9 mouse cellular contexts compared by ENCODE assay signal in genomic region chr7:45919761-45920160, GRCm38 (mm10). TPM values are rescaled to one million over a fixed set of nuclear protein-coding genes. Genes with fewer than 3 reads are reported as not detected.
A peak's percentile ranks its signal among the peaks of the same experiment; 100 is the strongest.
DNase-seq lines count a peak whose midpoint lies in the region; ATAC-seq and TF ChIP-seq lines count a peak whose summit lies in the region.
"Had no signal": no experiment of that assay in that cellular context is flagged by ENCODE, and none has a peak within 500 bp of the region (broad histone marks: within the 10 kb centered on the region; RNA-seq: fewer than 3 reads in every experiment).

No protein-coding gene starts in this region.

- H3K27ac ChIP-seq in heart, embryonic 14.5 days (replicated peaks in 1 of 2; ENCODE audit: control insufficient read depth in 1 of 2, insufficient read depth in 1 of 2, low read depth in 2 of 2, low read length in 2 of 2) = no peak overlapping the region
- no peak overlapping the region for H3K27ac ChIP-seq in embryonic facial prominence, embryonic 12.5 days
- no peak overlapping the region; the same call in 1 of the 2 replicates for H3K27ac ChIP-seq in limb, embryonic 14.5 days (replicated peaks; ENCODE audit: low read depth, low read length)

- peaks cover 5% of the 10 kb centered on the region; the same call in 1 of the 2 replicates for H3K36me3 ChIP-seq in heart, embryonic 14.5 days (ENCODE audit: control insufficient read depth, insufficient read depth, low read length)
- H3K36me3 ChIP-seq in embryonic facial prominence, embryonic 12.5 days = peaks cover 3% of the 10 kb centered on the region; the same call in 1 of the 2 replicates
- peaks cover 12% of the 10 kb centered on the region; the same call in 1 of the 2 replicates for H3K36me3 ChIP-seq in limb, embryonic 14.5 days (ENCODE audit: control insufficient read depth, insufficient read depth, low read length)

- peak overlapping the region; percentile 72; the same call in 1 of the 2 replicates for H3K9ac ChIP-seq in heart, embryonic 14.5 days (ENCODE audit: low read length)
- H3K9ac ChIP-seq in embryonic facial prominence, embryonic 12.5 days = peak overlapping the region; percentile 46; the same call in 1 of the 2 replicates
- H3K9ac ChIP-seq in limb, embryonic 14.5 days (ENCODE audit: low read depth, low read length, severe bottlenecking) = peak overlapping the region; percentile 68

- no peaks in the 10 kb centered on the region for H3K9me3 ChIP-seq in heart, embryonic 14.5 days (ENCODE audit: control insufficient read depth, low read length)
- no peaks in the 10 kb centered on the region for H3K9me3 ChIP-seq in embryonic facial prominence, embryonic 12.5 days
- H3K9me3 ChIP-seq in limb, embryonic 14.5 days (ENCODE audit: control insufficient read depth, low read length) = no peaks in the 10 kb centered on the region

- TF ChIP-seq POLR2A in limb, embryonic 14.5 days (IDR thresholded peaks at IDR 0.05; ENCODE audit: borderline replicate concordance, extremely low read depth, insufficient read depth, insufficient read length) = no peak

- peak overlapping the region; percentile 62 for H3K4me2 ChIP-seq in heart, embryonic 14.5 days (ENCODE audit: low read length)
- H3K4me2 ChIP-seq in embryonic facial prominence, embryonic 12.5 days (replicated peaks) = peak overlapping the region; percentile 45
- peak overlapping the region; percentile 75 for H3K4me2 ChIP-seq in limb, embryonic 14.5 days (replicated peaks; ENCODE audit: low read depth, low read length, severe bottlenecking)

- no peaks in the 10 kb centered on the region for H3K27me3 ChIP-seq in heart, embryonic 14.5 days (ENCODE audit: control insufficient read depth, insufficient read depth, low read length)
- H3K27me3 ChIP-seq in embryonic facial prominence, embryonic 12.5 days = no peaks in the 10 kb centered on the region
- H3K27me3 ChIP-seq in limb, embryonic 14.5 days (ENCODE audit: control insufficient read depth, insufficient read depth, low read length) = no peaks in the 10 kb centered on the region

- peaks cover 28 to 31% of the 10 kb centered on the region in 2 experiments for H3K4me1 ChIP-seq in heart, embryonic 14.5 days (ENCODE audit: control insufficient read depth in 2 of 2, insufficient read depth in 2 of 2, low read length in 2 of 2)
- H3K4me1 ChIP-seq in embryonic facial prominence, embryonic 12.5 days = peaks cover 55% of the 10 kb centered on the region
- H3K4me1 ChIP-seq in limb, embryonic 14.5 days (ENCODE audit: control insufficient read depth, insufficient read depth, low read length) = peaks cover 60% of the 10 kb centered on the region

- DNase-seq in heart, adult 8-10 months (ENCODE audit: low spot score) = no peak
- DNase-seq in 3134 (ENCODE audit: extremely low read depth, insufficient read length, low spot score) = peak; percentile 36
- no peak for DNase-seq in limb, embryonic 14.5 days (ENCODE audit: low spot score)
- no peak for DNase-seq in gastrocnemius, adult 8-10 months (ENCODE audit: low spot score in 2 of 2)
- DNase-seq in frontal cortex, postnatal 14 days (ENCODE audit: low spot score in 2 of 2) = no peak
- no peak for DNase-seq in retina, postnatal 1 day

- no peak for ATAC-seq in heart, embryonic 14.5 days (ENCODE audit: insufficient number of reproducible peaks, insufficient read depth, low FRiP score, low read depth)
- no peak for ATAC-seq in embryonic facial prominence, embryonic 12.5 days (ENCODE audit: insufficient number of reproducible peaks, insufficient read depth, low FRiP score, low TSS enrichment)
- ATAC-seq in limb, embryonic 14.5 days (ENCODE audit: low FRiP score, low read depth) = no peak
- ATAC-seq: forebrain, embryonic 16.5 days had no signal

- peak overlapping the region; percentile 48 to 49; a peak in 2 of 4 replicates for H3K4me3 ChIP-seq in heart, embryonic 14.5 days (ENCODE audit: control insufficient read depth in 1 of 2, insufficient read depth in 1 of 2, low read depth in 1 of 2, low read length in 2 of 2)
- H3K4me3 ChIP-seq in embryonic facial prominence, embryonic 12.5 days = peak overlapping the region; percentile 38; the same call in 1 of the 2 replicates
- peak overlapping the region; percentile 60 for H3K4me3 ChIP-seq in limb, embryonic 14.5 days (replicated peaks; ENCODE audit: low read length)

- WGBS in heart, embryonic 14.5 days = 71% methylated on average over 4 of the region's 4 CpGs
- WGBS in embryonic facial prominence, embryonic 12.5 days = 78% methylated on average over 4 of the region's 4 CpGs
- 67% methylated on average over 4 of the region's 4 CpGs for WGBS in limb, embryonic 14.5 days

RNA-seq across cellular contexts. Expression of gene Emp3, which starts 1.4 kb away (rescaled TPM):
- polyA plus RNA-seq in heart, embryonic 14.5 days (2014; fragmentation: Nextera tagmentation; extraction: Ambion mirVana) = 76.6 and 90.5 TPM in 2 replicates
- total RNA-seq in heart, adult 8-10 months (2022) = 10 to 100 TPM; 17.3 to 24.6 (median 22.3) TPM
- 78.5 and 84.9 TPM in 2 replicates for polyA plus RNA-seq in embryonic facial prominence, embryonic 12.5 days (2016; fragmentation: Nextera tagmentation; extraction: Ambion mirVana)
- polyA plus RNA-seq in limb, embryonic 14.5 days (2012; rRNA removed) = 201 and 274 TPM in 2 replicates
- 318 and 324 TPM in 2 replicates for polyA plus RNA-seq in limb, embryonic 14.5 days (2014; fragmentation: Nextera tagmentation; extraction: Ambion mirVana)
- 10 to 100 TPM in 1 of 4 experiments, 1 to 10 TPM in 3; 6.2 to 10.2 (median 6.8) TPM for total RNA-seq in gastrocnemius, adult 8-10 months (2022)

RNA-seq across cellular contexts. Expression of gene Ccdc114, which starts 4.1 kb away (rescaled TPM):
- polyA plus RNA-seq in heart, embryonic 14.5 days (2014; fragmentation: Nextera tagmentation; extraction: Ambion mirVana) = 2.4 and 2.7 TPM in 2 replicates
- 1 to 10 TPM in 3 of 4 experiments, under 1 TPM in 1; 0.66 to 1.4 (median 1.2) TPM for total RNA-seq in heart, adult 8-10 months (2022)
- 3.8 and 4.2 TPM in 2 replicates for polyA plus RNA-seq in embryonic facial prominence, embryonic 12.5 days (2016; fragmentation: Nextera tagmentation; extraction: Ambion mirVana)
- 7.1 and 7.9 TPM in 2 replicates for polyA plus RNA-seq in limb, embryonic 14.5 days (2012; rRNA removed)
- polyA plus RNA-seq in limb, embryonic 14.5 days (2014; fragmentation: Nextera tagmentation; extraction: Ambion mirVana) = 2.5 and 3.1 TPM in 2 replicates
- total RNA-seq in gastrocnemius, adult 8-10 months (2022) = under 1 TPM in 3 of 4 experiments, not detected in 1; 0.19 to 0.85 (median 0.29) TPM

RNA-seq across cellular contexts. Expression of gene Tmem143, which starts 23.0 kb away (rescaled TPM):
- polyA plus RNA-seq in heart, embryonic 14.5 days (2014; fragmentation: Nextera tagmentation; extraction: Ambion mirVana) = 5.1 and 8.7 TPM in 2 replicates
- 100 to 1,000 TPM; 115 to 143 (median 126) TPM for total RNA-seq in heart, adult 8-10 months (2022)
- 5.7 and 6.5 TPM in 2 replicates for polyA plus RNA-seq in embryonic facial prominence, embryonic 12.5 days (2016; fragmentation: Nextera tagmentation; extraction: Ambion mirVana)
- polyA plus RNA-seq in limb, embryonic 14.5 days (2012; rRNA removed) = 17.1 and 22.7 TPM in 2 replicates
- 3.5 and 4.7 TPM in 2 replicates for polyA plus RNA-seq in limb, embryonic 14.5 days (2014; fragmentation: Nextera tagmentation; extraction: Ambion mirVana)
- 10 to 100 TPM; 52.6 to 67.7 (median 56.3) TPM for total RNA-seq in gastrocnemius, adult 8-10 months (2022)

RNA-seq across cellular contexts. Expression of gene Syngr4, which starts 23.2 kb away (rescaled TPM):
- 0.86 and 1.5 TPM in 2 replicates for polyA plus RNA-seq in heart, embryonic 14.5 days (2014; fragmentation: Nextera tagmentation; extraction: Ambion mirVana)
- total RNA-seq in heart, adult 8-10 months (2022) = not detected
- 0.33 and 0.82 TPM in 2 replicates for polyA plus RNA-seq in embryonic facial prominence, embryonic 12.5 days (2016; fragmentation: Nextera tagmentation; extraction: Ambion mirVana)
- 0.49 and 0.83 TPM in 2 replicates for polyA plus RNA-seq in limb, embryonic 14.5 days (2012; rRNA removed)
- polyA plus RNA-seq in limb, embryonic 14.5 days (2014; fragmentation: Nextera tagmentation; extraction: Ambion mirVana) = 0.53 and 0.99 TPM in 2 replicates
- not detected for total RNA-seq in gastrocnemius, adult 8-10 months (2022)
- polyA plus RNA-seq: forebrain, embryonic 16.5 days had no signal

RNA-seq across cellular contexts. Expression of gene Grin2d, which starts 41.6 kb away (rescaled TPM):
- 0.12 and 0.15 TPM in 2 replicates for polyA plus RNA-seq in heart, embryonic 14.5 days (2014; fragmentation: Nextera tagmentation; extraction: Ambion mirVana)
- 1 to 10 TPM; 1.1 to 2.2 (median 1.3) TPM for total RNA-seq in heart, adult 8-10 months (2022)
- polyA plus RNA-seq in embryonic facial prominence, embryonic 12.5 days (2016; fragmentation: Nextera tagmentation; extraction: Ambion mirVana) = 0.56 and 0.64 TPM in 2 replicates
- polyA plus RNA-seq in limb, embryonic 14.5 days (2012; rRNA removed) = 4.9 and 7.4 TPM in 2 replicates
- polyA plus RNA-seq in limb, embryonic 14.5 days (2014; fragmentation: Nextera tagmentation; extraction: Ambion mirVana) = 0.59 and 0.61 TPM in 2 replicates
- under 1 TPM in 2 of 4 experiments, not detected in 2; 0.07 to 0.11 TPM for total RNA-seq in gastrocnemius, adult 8-10 months (2022)
